Mouse (Mus musculus) liver (tissue): Measurements from ENCODE around the gene Hook2.

Source experiments
- DNase-seq: peaks from one replicate; pipeline ENCODE4 v3.0.0-alpha.2; 2020; ENCODE audit warnings: mixed read lengths

Hook2 gene

GRCm38 (mm10) chr8:85033867-85034266 is 43.5 kb downstream of the Hook2 start:
- no peak for DNase-seq

- DNase-seq: peak; percentile 84
These were observed 44.4 kb downstream of the Hook2 start for GRCm38 (mm10) chr8:85034764-85035163.

- DNase-seq: no peak
These were observed 44.8 kb downstream of the Hook2 start for GRCm38 (mm10) chr8:85035165-85035727.

GRCm38 (mm10) chr8:85035728-85036310 is 45.4 kb downstream of the Hook2 start:
- DNase-seq: peak; percentile 29

GRCm38 (mm10) chr8:85036381-85036717 is 45.9 kb downstream of the Hook2 start:
- no peak for DNase-seq

- DNase-seq: peak; percentile 92
These were observed 46.4 kb downstream of the Hook2 start, which contains the start of gene Tnpo2 for GRCm38 (mm10) chr8:85036718-85037365. Gene Tnpo2 (plus strand): TSS chr8:85036915.

- no peak for DNase-seq
These were observed 46.9 kb downstream of the Hook2 start for GRCm38 (mm10) chr8:85037366-85037680.

GRCm38 (mm10) chr8:85037681-85038531 is 47.5 kb downstream of the Hook2 start:
- peak; percentile 85 for DNase-seq

- DNase-seq: no peak
These were observed 53.2 kb downstream of the Hook2 start for GRCm38 (mm10) chr8:85043619-85044018.
